Mouse (Mus musculus) small intestine, adult 2 months (tissue): Measurements from ENCODE around the gene Piwil4. TPM values are rescaled to one million over a fixed set of nuclear protein-coding genes. Genes with fewer than 3 reads are reported as not detected.

ENCODE experiments used
- H3K27ac ChIP-seq: fragments of 200-500 bp; 2 replicates; pipeline ENCODE4 v1.5.1; 2012; ENCODE audit warnings: low read depth, low read length, control low read depth, inconsistent platforms; ENCODE audit not compliant: insufficient read depth
- H3K27me3 ChIP-seq: fragments of 200-500 bp; 2 replicates; pipeline ENCODE4 v1.6.1; 2012; ENCODE audit warnings: mild to moderate bottlenecking, moderate library complexity, low read length, inconsistent platforms; ENCODE audit not compliant: control insufficient read depth, insufficient read depth
- H3K36me3 ChIP-seq: fragments of 200-500 bp; 2 replicates; pipeline ENCODE4 v1.6.1; 2012; ENCODE audit warnings: mild to moderate bottlenecking, low read length, control low read depth, inconsistent platforms; ENCODE audit not compliant: control insufficient read depth, insufficient read depth
- H3K4me1 ChIP-seq: fragments of 200-500 bp; 2 replicates; pipeline ENCODE4 v1.6.1; 2012; ENCODE audit warnings: low read length, inconsistent platforms, mixed read lengths; ENCODE audit not compliant: control insufficient read depth, insufficient read depth, insufficient read length
- H3K4me3 ChIP-seq: fragments of 200-500 bp; 2 replicates; pipeline ENCODE4 v1.5.1; 2012; ENCODE audit warnings: low read depth, mild to moderate bottlenecking, control low read depth, inconsistent platforms, low read length, moderate library complexity
- CTCF ChIP-seq: fragments of 200-500 bp; IDR thresholded peaks from 2 replicates; pipeline ENCODE4 v1.5.1; 2012; ENCODE audit warnings: low read depth, mild to moderate bottlenecking, control low read depth, inconsistent platforms, low read length, moderate library complexity, mixed read lengths; ENCODE audit not compliant: insufficient replicate concordance, insufficient read length; ENCODE audit errors: extremely low read depth
- POLR2A ChIP-seq: fragments of 200-500 bp; IDR thresholded peaks from 2 replicates; pipeline ENCODE4 v1.6.1; 2012; ENCODE audit warnings: low read depth, mild to moderate bottlenecking, control low read depth, inconsistent platforms, low read length, moderate library complexity
- WGBS: fragments of 180-500 bp; shearing (Covaris S2); methylation state at CpG from one replicate; pipeline ENCODE4 v1.1.7; 2018; 5-methylcytosine and 5-hydroxymethylcytosine counted together
- polyA plus RNA-seq: library from polyadenylated mRNA; depleted of rRNA; stranded (reverse); fragments of >200 nt; gene quantifications from 2 replicates; pipeline ENCODE4 v1.2.3, GENCODE M21; 2012; rRNA removed

The Piwil4 gene
- polyA plus RNA-seq: 0.29 and 0.71 TPM in 2 replicates

DNA sequence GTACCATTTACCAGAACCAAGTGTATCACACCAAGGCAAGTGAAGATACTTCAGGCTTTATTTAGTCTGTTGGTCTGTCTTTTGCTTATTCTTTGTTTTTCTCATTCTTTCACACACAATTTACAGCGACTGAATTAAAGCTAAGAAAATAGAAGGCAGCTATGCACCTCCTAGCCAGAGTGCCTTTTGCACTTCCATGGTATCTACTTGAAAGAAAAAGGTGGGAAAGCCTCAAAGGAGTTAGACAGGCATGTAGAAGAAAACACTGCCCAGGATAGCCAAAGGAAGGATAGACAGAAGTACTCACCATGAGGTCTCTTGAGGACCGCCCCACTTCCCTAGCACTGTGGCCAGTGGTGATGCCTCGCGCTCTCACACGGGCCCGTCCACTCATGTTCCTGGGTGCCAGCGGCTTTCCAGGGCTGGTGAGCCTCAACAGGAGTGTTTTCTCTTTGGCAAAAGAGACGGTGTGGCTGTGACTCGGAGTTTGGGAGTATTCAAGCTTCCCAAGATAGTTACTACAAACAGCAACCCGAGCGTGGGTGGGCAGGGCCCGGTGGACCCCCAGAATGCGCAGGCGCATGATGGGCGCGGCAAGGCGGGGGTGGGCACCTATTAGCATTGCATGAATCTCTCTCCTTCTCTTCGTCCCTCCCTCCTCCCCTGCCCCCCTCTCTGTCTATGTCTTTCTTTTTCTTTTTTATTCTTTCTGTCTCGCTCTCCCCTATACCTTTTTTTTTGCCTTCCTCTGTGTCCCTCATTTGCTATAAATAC lies at the start of gene Piwil4:
Piwil4 (minus strand) TSS at position 583 of the 774 bp plus-strand sequence.
- TF ChIP-seq CTCF (no peak), POLR2A (no peak)
- no peak within 1 kb of the TSS for H3K27ac ChIP-seq
- H3K27me3 ChIP-seq: no peaks in the 10 kb centered on the region
- 88% methylated on average over 19 of the region's 19 CpGs for WGBS
- H3K36me3 ChIP-seq: no peaks in the 10 kb centered on the region
- H3K4me3 ChIP-seq: no peak within 1 kb of the TSS
- H3K4me1 ChIP-seq: peaks cover 14% of the 10 kb centered on the region; the same call in 1 of the 2 replicates

DNA sequence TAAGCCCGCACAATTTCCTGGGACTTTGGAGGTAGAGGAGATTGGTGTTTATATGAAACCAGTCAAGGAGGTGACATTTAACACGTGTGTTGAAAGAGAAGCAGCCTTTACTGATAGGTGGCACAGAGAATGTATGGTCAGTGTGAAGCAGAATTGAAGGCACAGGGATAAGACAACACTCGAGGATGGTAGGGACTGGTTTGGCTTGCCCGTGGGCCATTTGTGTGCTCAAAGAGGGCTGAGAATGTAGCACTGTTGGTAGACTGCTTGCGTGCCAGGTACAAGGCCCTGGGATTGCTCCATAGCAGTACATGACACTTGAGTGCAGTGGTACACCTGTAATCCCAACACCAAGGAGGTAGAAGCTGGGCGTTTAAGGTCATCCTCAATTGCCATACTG lies 46.8 kb upstream of the Piwil4 start:
- WGBS: 87% methylated on average over 6 of the region's 6 CpGs

GRCm38 (mm10) chr9:14784039-14785002 lies 43.8 kb upstream of the Piwil4 start, which contains the start of the genes Mre11a and Ankrd49:
Gene Mre11a, plus strand, starts transcription at chr9:14784654.
Gene Ankrd49, minus strand, starts transcription at chr9:14784856.
- no peaks in the 10 kb centered on the region for H3K4me1 ChIP-seq
- no peaks in the 10 kb centered on the region for H3K27me3 ChIP-seq
- no peak for TF ChIP-seq CTCF
- TF ChIP-seq POLR2A: peak; percentile 62
- H3K4me3 ChIP-seq: peak within 1 kb of the TSS; percentile 81
- under 1% methylated on average over 62 of the region's 62 CpGs for WGBS
- peaks cover 31% of the 10 kb centered on the region for H3K36me3 ChIP-seq
- H3K27ac ChIP-seq: peak within 1 kb of the TSS; percentile 67

More for the DNA sequence above, 46.8 kb upstream of the Piwil4 start:
- TF ChIP-seq POLR2A: no peak
- TF ChIP-seq CTCF: no peak
- Histone ChIP-seq H3K4me1 (no peaks in the 10 kb centered on the region), H3K27ac (no peak overlapping the region), H3K4me3 (no peak overlapping the region), H3K36me3 (peaks cover 26% of the 10 kb centered on the region), H3K27me3 (no peaks in the 10 kb centered on the region)

DNA sequence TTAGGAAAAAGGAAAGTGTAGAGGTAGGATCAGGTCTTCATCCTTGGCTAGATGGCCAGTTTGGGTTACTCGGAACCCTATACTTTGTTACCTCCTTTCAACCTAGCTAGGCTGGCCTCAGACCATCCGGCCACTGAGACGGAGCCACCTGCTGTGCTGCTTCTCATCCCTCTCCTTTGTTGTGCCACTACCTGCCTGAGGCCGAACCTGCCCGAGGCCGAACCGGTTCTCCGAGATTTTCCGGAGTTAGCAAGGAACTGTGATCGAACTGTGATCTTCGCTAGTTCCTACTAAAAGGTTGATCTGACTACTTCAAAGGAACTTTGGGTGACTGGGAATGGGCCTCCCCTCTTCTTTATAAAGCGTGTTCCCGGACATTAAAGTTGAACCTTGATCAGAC lies 37.8 kb upstream of the Piwil4 start:
- peaks cover 14% of the 10 kb centered on the region for H3K36me3 ChIP-seq
- 30% methylated on average over 13 of the region's 13 CpGs for WGBS
- no peaks in the 10 kb centered on the region for H3K27me3 ChIP-seq
- H3K4me1 ChIP-seq: peaks cover 3% of the 10 kb centered on the region
- H3K4me3 ChIP-seq: peak overlapping the region; percentile 10; the same call in 1 of the 2 replicates
- H3K27ac ChIP-seq: no peak overlapping the region
- TF ChIP-seq CTCF: no peak
- no peak for TF ChIP-seq POLR2A

GRCm38 (mm10) chr9:14773813-14774212 lies 33.3 kb upstream of the Piwil4 start:
- Histone ChIP-seq H3K4me1 (peaks cover 3% of the 10 kb centered on the region), H3K36me3 (no peaks in the 10 kb centered on the region), H3K27me3 (no peaks in the 10 kb centered on the region), H3K4me3 (no peak overlapping the region), H3K27ac (no peak overlapping the region)
- TF ChIP-seq CTCF (no peak), POLR2A (no peak)
- 38% methylated on average over 2 of the region's 2 CpGs for WGBS

- TF ChIP-seq CTCF (no peak), POLR2A (no peak)
- H3K27ac ChIP-seq: no peak overlapping the region
- H3K36me3 ChIP-seq: no peaks in the 10 kb centered on the region
- 88% methylated on average over 2 of the region's 2 CpGs for WGBS
- no peaks in the 10 kb centered on the region for H3K27me3 ChIP-seq
- H3K4me1 ChIP-seq: no peaks in the 10 kb centered on the region
- H3K4me3 ChIP-seq: no peak overlapping the region
Observed at GRCm38 (mm10) chr9:14772074-14772473, 31.5 kb upstream of the Piwil4 start.
